18 mouse cellular contexts compared by ENCODE assay signal in genomic region chr10:66973866-66974265, GRCm38 (mm10).
DNase-seq lines count a peak whose midpoint lies in the region; ATAC-seq and TF ChIP-seq lines count a peak whose summit lies in the region.
"Had no signal": no experiment of that assay in that cellular context is flagged by ENCODE, and none has a peak within 500 bp of the region (broad histone marks: within the 10 kb centered on the region; RNA-seq: fewer than 3 reads in every experiment).

No protein-coding gene starts in this region.

- no peaks in the 10 kb centered on the region for H3K27me3 ChIP-seq in forebrain, embryonic 14.5 days (replicated peaks; ENCODE audit: control insufficient read depth, insufficient read depth, low read length)
- no peaks in the 10 kb centered on the region for H3K27me3 ChIP-seq in forebrain, embryonic 10.5 days (ENCODE audit: poor library complexity, severe bottlenecking)
- no peaks in the 10 kb centered on the region for H3K27me3 ChIP-seq in lung, embryonic 14.5 days (ENCODE audit: insufficient read depth, low read length)
- no peaks in the 10 kb centered on the region for H3K27me3 ChIP-seq in embryonic facial prominence, embryonic 15.5 days
- no peaks in the 10 kb centered on the region for H3K27me3 ChIP-seq in midbrain, postnatal 0 days (ENCODE audit: insufficient read depth, low read length)
- H3K27me3 ChIP-seq: CH12.LX; heart, embryonic 13.5 days; hindbrain, embryonic 15.5 days; Patski had no signal

- H3K36me3 ChIP-seq in forebrain, embryonic 14.5 days (ENCODE audit: control insufficient read depth, insufficient read depth, low read length) = no peaks in the 10 kb centered on the region
- no peaks in the 10 kb centered on the region for H3K36me3 ChIP-seq in forebrain, embryonic 10.5 days (replicated peaks)
- H3K36me3 ChIP-seq in lung, embryonic 14.5 days (ENCODE audit: insufficient read depth) = no peaks in the 10 kb centered on the region
- H3K36me3 ChIP-seq in embryonic facial prominence, embryonic 15.5 days = no peaks in the 10 kb centered on the region
- no peaks in the 10 kb centered on the region for H3K36me3 ChIP-seq in midbrain, postnatal 0 days (ENCODE audit: insufficient read depth, low read length)
- H3K36me3 ChIP-seq: heart, embryonic 13.5 days; hindbrain, embryonic 15.5 days had no signal

- no peak overlapping the region for H3K4me3 ChIP-seq in forebrain, embryonic 14.5 days (ENCODE audit: low read depth, low read length)
- H3K4me3 ChIP-seq in forebrain, embryonic 10.5 days = no peak overlapping the region
- H3K4me3 ChIP-seq in lung, embryonic 14.5 days (ENCODE audit: low read depth, low read length) = no peak overlapping the region
- H3K4me3 ChIP-seq in embryonic facial prominence, embryonic 15.5 days (replicated peaks) = no peak overlapping the region
- H3K4me3 ChIP-seq in midbrain, postnatal 0 days (ENCODE audit: low read depth, low read length) = no peak overlapping the region
- H3K4me3 ChIP-seq: erythroblast, embryonic 14.5 days; heart, embryonic 13.5 days; hindbrain, embryonic 15.5 days had no signal

- TF ChIP-seq CTCF in lung, embryonic 14.5 days (IDR thresholded peaks at IDR 0.05; ENCODE audit: low read depth) = no peak
- no peak for TF ChIP-seq CTCF in brain, embryonic 14.5 days (IDR thresholded peaks at IDR 0.05; ENCODE audit: borderline replicate concordance, extremely low read depth, insufficient read depth, insufficient read length)
- no peak for TF ChIP-seq CTCF in midbrain, postnatal 0 days (IDR thresholded peaks at IDR 0.05)

- H3K27ac ChIP-seq in forebrain, embryonic 14.5 days (ENCODE audit: low read depth, low read length) = no peak overlapping the region
- H3K27ac ChIP-seq in forebrain, embryonic 10.5 days = no peak overlapping the region
- H3K27ac ChIP-seq in lung, embryonic 14.5 days (ENCODE audit: low read depth) = no peak overlapping the region
- 0 out of 2 replicates have a peak overlapping the region, but pooled peaks have one; percentile 4 for H3K27ac ChIP-seq in embryonic facial prominence, embryonic 15.5 days (replicated peaks)
- H3K27ac ChIP-seq in midbrain, postnatal 0 days (ENCODE audit: low read depth, low read length) = no peak overlapping the region
- H3K27ac ChIP-seq: heart, embryonic 13.5 days; hindbrain, embryonic 15.5 days had no signal

- no peaks in the 10 kb centered on the region for H3K9me3 ChIP-seq in forebrain, embryonic 14.5 days (replicated peaks; ENCODE audit: control insufficient read depth, low read length)
- no peaks in the 10 kb centered on the region for H3K9me3 ChIP-seq in forebrain, embryonic 10.5 days
- no peaks in the 10 kb centered on the region for H3K9me3 ChIP-seq in lung, embryonic 14.5 days (ENCODE audit: low read depth, low read length)
- no peaks in the 10 kb centered on the region for H3K9me3 ChIP-seq in embryonic facial prominence, embryonic 15.5 days (replicated peaks)
- H3K9me3 ChIP-seq in midbrain, postnatal 0 days (ENCODE audit: low read length) = no peaks in the 10 kb centered on the region
- H3K9me3 ChIP-seq: heart, embryonic 13.5 days; hindbrain, embryonic 15.5 days had no signal

- TF ChIP-seq POLR2A in brain, embryonic 14.5 days (IDR thresholded peaks at IDR 0.05; ENCODE audit: borderline replicate concordance, extremely low read depth, insufficient read depth, insufficient read length, poor library complexity, severe bottlenecking) = no peak

- 77% methylated on average over 6 of the region's 6 CpGs for WGBS in forebrain, embryonic 14.5 days
- 86% methylated on average over 6 of the region's 6 CpGs for WGBS in forebrain, embryonic 10.5 days
- WGBS in lung, embryonic 14.5 days = 45% methylated on average over 6 of the region's 6 CpGs
- WGBS in embryonic facial prominence, embryonic 15.5 days = 45% methylated on average over 6 of the region's 6 CpGs
- 72% methylated on average over 6 of the region's 6 CpGs for WGBS in midbrain, postnatal 0 days

- peak; percentile 31 for DNase-seq in forebrain, embryonic 14.5 days (ENCODE audit: low spot score)
- DNase-seq in forebrain, embryonic 10.5 days (ENCODE audit: extremely low spot score, low spot score) = no peak
- DNase-seq in lung, embryonic 14.5 days = peak; percentile 63
- DNase-seq in lung, adult 18-20 months = no peak
- peak; percentile 31 for DNase-seq in brain, embryonic 14.5 days (ENCODE audit: low read depth)
- DNase-seq in midbrain, postnatal 0 days (ENCODE audit: low spot score) = no peak
- DNase-seq: adrenal gland, postnatal 14 days; cerebellum, adult 2 months; gastrocnemius, postnatal 14 days; heart, postnatal 36 days had no signal

- H3K9ac ChIP-seq in forebrain, embryonic 14.5 days (ENCODE audit: low read length) = no peak overlapping the region
- no peak overlapping the region for H3K9ac ChIP-seq in lung, embryonic 14.5 days
- H3K9ac ChIP-seq in embryonic facial prominence, embryonic 15.5 days = no peak overlapping the region
- H3K9ac ChIP-seq in midbrain, postnatal 0 days (replicated peaks; ENCODE audit: low read length, poor library complexity, severe bottlenecking) = no peak overlapping the region
- H3K9ac ChIP-seq: heart, embryonic 13.5 days; hindbrain, embryonic 15.5 days had no signal

- H3K4me2 ChIP-seq in forebrain, embryonic 14.5 days (ENCODE audit: low read length) = no peak overlapping the region
- no peak overlapping the region for H3K4me2 ChIP-seq in lung, embryonic 14.5 days
- H3K4me2 ChIP-seq in embryonic facial prominence, embryonic 15.5 days (replicated peaks) = no peak overlapping the region
- H3K4me2 ChIP-seq in midbrain, postnatal 0 days (ENCODE audit: low read depth, low read length, poor library complexity, severe bottlenecking) = no peak overlapping the region
- H3K4me2 ChIP-seq: heart, embryonic 13.5 days; hindbrain, embryonic 15.5 days had no signal

- H3K4me1 ChIP-seq in forebrain, embryonic 14.5 days (ENCODE audit: control insufficient read depth, insufficient read depth, low read length) = no peaks in the 10 kb centered on the region
- H3K4me1 ChIP-seq in forebrain, embryonic 10.5 days = peaks cover 6% of the 10 kb centered on the region
- no peaks in the 10 kb centered on the region for H3K4me1 ChIP-seq in lung, embryonic 14.5 days (ENCODE audit: insufficient read depth)
- peaks cover 5% of the 10 kb centered on the region; the same call in 1 of the 2 replicates for H3K4me1 ChIP-seq in embryonic facial prominence, embryonic 15.5 days
- no peaks in the 10 kb centered on the region for H3K4me1 ChIP-seq in midbrain, postnatal 0 days (ENCODE audit: insufficient read depth, low read length)
- H3K4me1 ChIP-seq: hindbrain, embryonic 15.5 days had no signal

- ATAC-seq in forebrain, embryonic 14.5 days = no peak
- ATAC-seq in lung, embryonic 14.5 days (ENCODE audit: insufficient read depth) = no peak
- no peak for ATAC-seq in embryonic facial prominence, embryonic 15.5 days (ENCODE audit: insufficient number of reproducible peaks, low FRiP score, low TSS enrichment, low read depth)
- ATAC-seq in midbrain, postnatal 0 days (ENCODE audit: low FRiP score) = no peak
- ATAC-seq: activated CD4-positive, CD25-positive, alpha-beta regulatory T cell, adult 4 months; forebrain, embryonic 16.5 days; Patski had no signal

Comparison
In these comparisons a context has a peak if more than half of its experiments do, and no peak if none do; other contexts are left out.
1. DNase-seq: peak in forebrain, embryonic 14.5 days (single experiment), lung, embryonic 14.5 days (single experiment) and brain, embryonic 14.5 days (single experiment); none in forebrain, embryonic 10.5 days (single experiment), lung, adult 18-20 months (0 of 2) and midbrain, postnatal 0 days (single experiment).